13 mouse cellular contexts compared by ENCODE assay signal in the genomic region with DNA sequence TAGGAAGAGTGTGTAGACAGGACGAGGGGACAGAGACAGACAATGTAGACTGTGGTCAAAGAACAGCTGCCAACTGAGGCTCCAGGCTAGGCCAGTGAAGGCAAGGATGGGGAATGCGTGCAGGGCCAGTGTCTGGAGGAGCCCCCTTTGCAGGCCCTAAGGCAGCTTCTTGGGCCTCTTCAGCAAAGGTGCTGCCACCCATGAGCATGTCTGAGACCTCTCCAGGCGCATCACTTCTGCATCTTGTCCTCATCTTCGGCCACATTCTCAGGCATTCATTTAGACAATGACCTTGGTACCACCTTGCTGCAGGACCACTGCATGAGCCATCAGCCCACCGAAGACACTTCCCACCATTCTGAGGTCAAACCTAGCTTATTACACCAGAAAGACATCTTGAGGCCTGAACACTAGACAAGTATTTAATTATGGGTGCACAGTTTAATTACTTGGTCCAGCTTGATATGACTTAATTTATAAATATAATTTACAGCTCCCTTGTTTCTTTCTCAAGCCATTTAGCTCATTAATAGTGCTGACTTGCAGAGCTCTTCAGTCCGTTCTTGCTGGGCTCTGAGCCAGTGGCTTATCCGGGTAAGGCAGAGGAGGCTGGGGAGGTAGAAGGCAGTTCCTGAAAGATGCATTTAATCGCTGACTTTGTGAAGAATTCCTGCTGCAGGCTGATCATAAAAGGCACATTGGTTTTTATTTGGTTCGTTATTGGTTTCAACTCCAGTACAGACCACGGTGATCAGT.
DNase-seq lines count a peak whose midpoint lies in the region; ATAC-seq and TF ChIP-seq lines count a peak whose summit lies in the region.
"Had no signal": no experiment of that assay in that cellular context is flagged by ENCODE, and none has a peak within 500 bp of the region (broad histone marks: within the 10 kb centered on the region; RNA-seq: fewer than 3 reads in every experiment).

No protein-coding gene starts in this region.

- peak; percentile 47 to 57 for DNase-seq in heart, postnatal 10 days
- no peak for DNase-seq in stomach, postnatal 0 days (ENCODE audit: low spot score)
- peak; percentile 86 for DNase-seq in kidney, postnatal 10 days
- DNase-seq in testis, postnatal 10 days (ENCODE audit: low spot score) = peak; percentile 67
- DNase-seq in spleen, postnatal 10 days (ENCODE audit: low spot score in 2 of 2) = no peak
- DNase-seq in gastrocnemius, postnatal 36 days = no peak
- DNase-seq: cerebellum, adult 2 months; layer of hippocampus, postnatal 36 days; liver, postnatal 0 days; thymus, postnatal 25 days had no signal

- H3K9ac ChIP-seq in heart, embryonic 12.5 days = no peak overlapping the region
- H3K9ac ChIP-seq in stomach, embryonic 14.5 days (replicated peaks; ENCODE audit: low read depth, low read length) = no peak overlapping the region
- no peak overlapping the region for H3K9ac ChIP-seq in stomach, postnatal 0 days (ENCODE audit: low read length)
- H3K9ac ChIP-seq: heart, embryonic 15.5 days; liver, postnatal 0 days had no signal

- TF ChIP-seq EP300 in stomach, postnatal 0 days (optimal IDR thresholded peaks at IDR 0.05) = no peak

- no peak for TF ChIP-seq CTCF in stomach, postnatal 0 days (IDR thresholded peaks at IDR 0.05; ENCODE audit: low read depth)

- H3K4me2 ChIP-seq in heart, embryonic 12.5 days = no peak overlapping the region
- no peak overlapping the region for H3K4me2 ChIP-seq in stomach, embryonic 14.5 days (replicated peaks; ENCODE audit: low read depth, low read length)
- H3K4me2 ChIP-seq in stomach, postnatal 0 days (replicated peaks; ENCODE audit: low read depth) = no peak overlapping the region
- H3K4me2 ChIP-seq: heart, embryonic 15.5 days had no signal

- H3K4me3 ChIP-seq in heart, embryonic 12.5 days = no peak overlapping the region
- no peak overlapping the region for H3K4me3 ChIP-seq in stomach, embryonic 14.5 days (ENCODE audit: low read depth, low read length)
- no peak overlapping the region for H3K4me3 ChIP-seq in stomach, postnatal 0 days (ENCODE audit: low read depth, low read length)
- H3K4me3 ChIP-seq: heart, embryonic 15.5 days had no signal

- H3K27me3 ChIP-seq in heart, embryonic 12.5 days (replicated peaks) = no peaks in the 10 kb centered on the region
- H3K27me3 ChIP-seq in stomach, embryonic 14.5 days (ENCODE audit: control insufficient read depth, insufficient read depth, low read length) = no peaks in the 10 kb centered on the region
- H3K27me3 ChIP-seq in stomach, postnatal 0 days (ENCODE audit: control insufficient read depth, insufficient read depth, low read length) = no peaks in the 10 kb centered on the region
- H3K27me3 ChIP-seq: heart, embryonic 15.5 days had no signal

- intact Hi-C loops in heart, postnatal 10 days (cut with DNase I) = no loop called here
- intact Hi-C loops in gastrocnemius, postnatal 36 days (cut with DNase I) = no loop called here

- no peaks in the 10 kb centered on the region for H3K9me3 ChIP-seq in heart, embryonic 12.5 days (replicated peaks)
- no peaks in the 10 kb centered on the region for H3K9me3 ChIP-seq in stomach, embryonic 14.5 days (ENCODE audit: control insufficient read depth, low read depth, low read length)
- no peaks in the 10 kb centered on the region for H3K9me3 ChIP-seq in stomach, postnatal 0 days (ENCODE audit: control insufficient read depth, low read length)
- H3K9me3 ChIP-seq: heart, embryonic 15.5 days had no signal

- H3K27ac ChIP-seq in heart, embryonic 12.5 days (ENCODE audit: poor library complexity, severe bottlenecking) = no peak overlapping the region
- H3K27ac ChIP-seq in stomach, embryonic 14.5 days (ENCODE audit: low read length) = peak overlapping the region; percentile 71; the same call in 1 of the 2 replicates
- H3K27ac ChIP-seq in stomach, postnatal 0 days (replicated peaks) = no peak overlapping the region
- H3K27ac ChIP-seq: heart, embryonic 15.5 days had no signal

- no peaks in the 10 kb centered on the region for H3K36me3 ChIP-seq in heart, embryonic 12.5 days
- no peaks in the 10 kb centered on the region for H3K36me3 ChIP-seq in stomach, embryonic 14.5 days (ENCODE audit: control insufficient read depth, insufficient read depth, low read length)
- H3K36me3 ChIP-seq in stomach, postnatal 0 days (ENCODE audit: control insufficient read depth, insufficient read depth, low read length) = no peaks in the 10 kb centered on the region
- H3K36me3 ChIP-seq: heart, embryonic 15.5 days had no signal

- peaks cover 22% of the 10 kb centered on the region for H3K4me1 ChIP-seq in heart, embryonic 12.5 days (replicated peaks)
- peaks cover 35% of the 10 kb centered on the region for H3K4me1 ChIP-seq in stomach, embryonic 14.5 days (ENCODE audit: control insufficient read depth, insufficient read depth, low read length)
- H3K4me1 ChIP-seq in stomach, postnatal 0 days (replicated peaks; ENCODE audit: control insufficient read depth, insufficient read depth) = 0 out of 2 replicates have a peak, but pooled peaks cover 4% of the 10 kb centered on the region

- ATAC-seq in heart, embryonic 12.5 days (ENCODE audit: insufficient number of reproducible peaks, low FRiP score) = no peak
- ATAC-seq in stomach, embryonic 14.5 days (ENCODE audit: insufficient number of reproducible peaks, insufficient read depth, low FRiP score, low read depth) = no peak
- ATAC-seq in stomach, postnatal 0 days (ENCODE audit: low FRiP score, low TSS enrichment) = no peak
- ATAC-seq: liver, postnatal 0 days had no signal

- 68% methylated on average over 10 of the region's 10 CpGs for WGBS in heart, embryonic 12.5 days
- 63% methylated on average over 10 of the region's 10 CpGs for WGBS in stomach, embryonic 14.5 days
- WGBS in stomach, postnatal 0 days = 68% methylated on average over 10 of the region's 10 CpGs

Comparison
In these comparisons a context has a peak if more than half of its experiments do, and no peak if none do; other contexts are left out.
1. DNase-seq: peak in heart, postnatal 10 days (2 of 2), kidney, postnatal 10 days (single experiment) and testis, postnatal 10 days (single experiment); none in stomach, postnatal 0 days (single experiment), spleen, postnatal 10 days (0 of 2) and gastrocnemius, postnatal 36 days (0 of 2).